Mouse (Mus musculus): ENCODE results near the gene 9230102O04Rik. TPM values are rescaled to one million over a fixed set of nuclear protein-coding genes. Genes with fewer than 3 reads are reported as not detected.

Gene 9230102O04Rik
- total RNA-seq, 4 experiments from 2014 or later = not detected

GRCm38 (mm10) chr2:9871798-9872197, 17.5 kb downstream of the 9230102O04Rik start:
- DNase-seq = no peak

- DNase-seq = no peak
Measured at GRCm38 (mm10) chr2:9871141-9871716, 18.1 kb downstream of the 9230102O04Rik start.

GRCm38 (mm10) chr2:9867092-9867825, 22.1 kb downstream of the 9230102O04Rik start:
- no peak for DNase-seq

GRCm38 (mm10) chr2:9860698-9861097, 28.6 kb downstream of the 9230102O04Rik start:
- DNase-seq = no peak

GRCm38 (mm10) chr2:9855861-9856260, 33.5 kb downstream of the 9230102O04Rik start:
- no peak for DNase-seq

GRCm38 (mm10) chr2:9852851-9853576, 36.3 kb downstream of the 9230102O04Rik start:
- DNase-seq = no peak

- DNase-seq = no peak
Measured at GRCm38 (mm10) chr2:9835195-9835594, 54.1 kb downstream of the 9230102O04Rik start.

- DNase-seq = no peak
Measured at GRCm38 (mm10) chr2:9833712-9834111, 55.6 kb downstream of the 9230102O04Rik start.

Other genes with a start within 250 kb of the 9230102O04Rik start
- 1 to 10 TPM in 3 of 4 experiments, under 1 TPM in 1; 0.78 to 3.3 (median 2.8) TPM for gene 4930412O13Rik, start 8.3 kb downstream of the 9230102O04Rik start, total RNA-seq (2022)
- 10 to 100 TPM; 22.3 to 43.4 (median 32.2) TPM for gene Gata3, start 494 bp upstream of the 9230102O04Rik start, total RNA-seq (2022)
- 10 to 100 TPM; 11.8 to 12.7 (median 12.4) TPM for gene Taf3, start 159.1 kb upstream of the 9230102O04Rik start, total RNA-seq (2022)
- gene Atp5c1, start 191.0 kb upstream of the 9230102O04Rik start, total RNA-seq (2022) = 100 to 1,000 TPM; 232 to 390 (median 312) TPM
- 10 to 100 TPM; 12.3 to 18.2 (median 15.6) TPM for gene Kin, start 191.1 kb upstream of the 9230102O04Rik start, total RNA-seq (2022)
- gene Itih2, start 241.9 kb upstream of the 9230102O04Rik start, total RNA-seq (2022) = 10 to 100 TPM in 2 of 4 experiments, 1 to 10 TPM in 2; 9.3 to 11.1 (median 10.1) TPM

Data from adrenal gland, adult 8-10 months (tissue).